Mouse (Mus musculus): ENCODE measurements at regions not wholly inside any gene's neighbourhood (a gene's known extent, or its start where the extent isn't known, plus 50 kb on each side); places are given as distances from the start of the nearest gene placed in this dataset.

- Histone ChIP-seq H3K36me3 (ENCODE audit: control insufficient read depth, insufficient read depth) (no peaks in the 10 kb centered on the region), H3K4me1 (ENCODE audit: control insufficient read depth, insufficient read depth, low read length) (peaks cover 5% of the 10 kb centered on the region; the same call in 1 of the 2 replicates), H3K27me3 (ENCODE audit: control insufficient read depth, insufficient read depth, low read length) (no peaks in the 10 kb centered on the region), H3K4me3 (ENCODE audit: low read length) (no peak overlapping the region), H3K4me2 (ENCODE audit: low read depth, low read length) (no peak overlapping the region), H3K9me3 (replicated peaks; ENCODE audit: control insufficient read depth, low read length) (no peaks in the 10 kb centered on the region), H3K9ac (ENCODE audit: low read length) (no peak overlapping the region), H3K27ac (ENCODE audit: low read length) (no peak overlapping the region)
- ATAC-seq (replicated peaks; ENCODE audit: extremely low read depth, insufficient read depth, low FRiP score), result no peak
- WGBS, result 72% methylated on average over 4 of the region's 4 CpGs
Observed at GRCm38 (mm10) chr14:106190721-106191120, 84.7 kb downstream of the Trim52 start.

GRCm38 (mm10) chr14:106193583-106193982 lies 87.6 kb downstream of the Trim52 start:
- Histone ChIP-seq H3K27ac (ENCODE audit: low read length) (no peak overlapping the region), H3K9me3 (replicated peaks; ENCODE audit: control insufficient read depth, low read length) (no peaks in the 10 kb centered on the region), H3K4me1 (ENCODE audit: control insufficient read depth, insufficient read depth, low read length) (0 out of 2 replicates have a peak, but pooled peaks cover 2% of the 10 kb centered on the region), H3K36me3 (ENCODE audit: control insufficient read depth, insufficient read depth) (no peaks in the 10 kb centered on the region), H3K9ac (ENCODE audit: low read length) (no peak overlapping the region), H3K27me3 (ENCODE audit: control insufficient read depth, insufficient read depth, low read length) (no peaks in the 10 kb centered on the region), H3K4me3 (ENCODE audit: low read length) (no peak overlapping the region), H3K4me2 (ENCODE audit: low read depth, low read length) (no peak overlapping the region)
- 63% methylated on average over 2 of the region's 2 CpGs for WGBS
- ATAC-seq (replicated peaks; ENCODE audit: extremely low read depth, insufficient read depth, low FRiP score), result no peak

GRCm38 (mm10) chr14:106194104-106194503 lies 88.1 kb downstream of the Trim52 start:
- Histone ChIP-seq H3K9ac (ENCODE audit: low read length) (no peak overlapping the region), H3K4me1 (ENCODE audit: control insufficient read depth, insufficient read depth, low read length) (0 out of 2 replicates have a peak, but pooled peaks cover 2% of the 10 kb centered on the region), H3K4me3 (ENCODE audit: low read length) (no peak overlapping the region), H3K4me2 (ENCODE audit: low read depth, low read length) (no peak overlapping the region), H3K27me3 (ENCODE audit: control insufficient read depth, insufficient read depth, low read length) (no peaks in the 10 kb centered on the region), H3K36me3 (ENCODE audit: control insufficient read depth, insufficient read depth) (no peaks in the 10 kb centered on the region), H3K27ac (ENCODE audit: low read length) (no peak overlapping the region), H3K9me3 (replicated peaks; ENCODE audit: control insufficient read depth, low read length) (no peaks in the 10 kb centered on the region)
- 80% methylated on average over 1 of the region's 1 CpGs for WGBS
- no peak for ATAC-seq (replicated peaks; ENCODE audit: extremely low read depth, insufficient read depth, low FRiP score)

- Histone ChIP-seq H3K9ac (ENCODE audit: low read length) (no peak overlapping the region), H3K27ac (ENCODE audit: low read length) (no peak overlapping the region), H3K9me3 (replicated peaks; ENCODE audit: control insufficient read depth, low read length) (no peaks in the 10 kb centered on the region), H3K4me1 (ENCODE audit: control insufficient read depth, insufficient read depth, low read length) (0 out of 2 replicates have a peak, but pooled peaks cover 2% of the 10 kb centered on the region), H3K27me3 (ENCODE audit: control insufficient read depth, insufficient read depth, low read length) (no peaks in the 10 kb centered on the region), H3K4me2 (ENCODE audit: low read depth, low read length) (no peak overlapping the region), H3K36me3 (ENCODE audit: control insufficient read depth, insufficient read depth) (no peaks in the 10 kb centered on the region), H3K4me3 (ENCODE audit: low read length) (no peak overlapping the region)
- 66% methylated on average over 1 of the region's 1 CpGs for WGBS
- ATAC-seq (replicated peaks; ENCODE audit: extremely low read depth, insufficient read depth, low FRiP score), result no peak
Observed at GRCm38 (mm10) chr14:106197826-106198225, 91.8 kb downstream of the Trim52 start.

GRCm38 (mm10) chr14:106199109-106199508 lies 93.1 kb downstream of the Trim52 start:
- no peak overlapping the region for H3K4me2 ChIP-seq (ENCODE audit: low read depth, low read length)
- ATAC-seq (replicated peaks; ENCODE audit: extremely low read depth, insufficient read depth, low FRiP score), result no peak
- WGBS, result 46% methylated on average over 2 of the region's 2 CpGs
- no peak overlapping the region for H3K9ac ChIP-seq (ENCODE audit: low read length)
- H3K27me3 ChIP-seq (ENCODE audit: control insufficient read depth, insufficient read depth, low read length), result no peaks in the 10 kb centered on the region
- no peaks in the 10 kb centered on the region for H3K9me3 ChIP-seq (replicated peaks; ENCODE audit: control insufficient read depth, low read length)
- no peak overlapping the region for H3K27ac ChIP-seq (ENCODE audit: low read length)
- H3K36me3 ChIP-seq (ENCODE audit: control insufficient read depth, insufficient read depth), result no peaks in the 10 kb centered on the region
- no peak overlapping the region for H3K4me3 ChIP-seq (ENCODE audit: low read length)
- H3K4me1 ChIP-seq (ENCODE audit: control insufficient read depth, insufficient read depth, low read length), result 0 out of 2 replicates have a peak, but pooled peaks cover 2% of the 10 kb centered on the region

- no peak overlapping the region for H3K4me3 ChIP-seq (ENCODE audit: low read length)
- no peak overlapping the region for H3K27ac ChIP-seq (ENCODE audit: low read length)
- no peak for ATAC-seq (replicated peaks; ENCODE audit: extremely low read depth, insufficient read depth, low FRiP score)
- WGBS, result 23% methylated on average over 1 of the region's 1 CpGs
- H3K9ac ChIP-seq (ENCODE audit: low read length), result no peak overlapping the region
- H3K4me2 ChIP-seq (ENCODE audit: low read depth, low read length), result no peak overlapping the region
- H3K9me3 ChIP-seq (replicated peaks; ENCODE audit: control insufficient read depth, low read length), result no peaks in the 10 kb centered on the region
- no peaks in the 10 kb centered on the region for H3K36me3 ChIP-seq (ENCODE audit: control insufficient read depth, insufficient read depth)
- H3K4me1 ChIP-seq (ENCODE audit: control insufficient read depth, insufficient read depth, low read length), result no peaks in the 10 kb centered on the region
- H3K27me3 ChIP-seq (ENCODE audit: control insufficient read depth, insufficient read depth, low read length), result no peaks in the 10 kb centered on the region
Observed at GRCm38 (mm10) chr14:106199536-106200319, 93.7 kb downstream of the Trim52 start.

- Histone ChIP-seq H3K4me3 (ENCODE audit: low read length) (no peak overlapping the region), H3K27ac (ENCODE audit: low read length) (no peak overlapping the region), H3K4me1 (ENCODE audit: control insufficient read depth, insufficient read depth, low read length) (no peaks in the 10 kb centered on the region), H3K9ac (ENCODE audit: low read length) (no peak overlapping the region), H3K36me3 (ENCODE audit: control insufficient read depth, insufficient read depth) (no peaks in the 10 kb centered on the region), H3K27me3 (ENCODE audit: control insufficient read depth, insufficient read depth, low read length) (no peaks in the 10 kb centered on the region), H3K9me3 (replicated peaks; ENCODE audit: control insufficient read depth, low read length) (no peaks in the 10 kb centered on the region), H3K4me2 (ENCODE audit: low read depth, low read length) (no peak overlapping the region)
- 48% methylated on average over 2 of the region's 2 CpGs for WGBS
- ATAC-seq (replicated peaks; ENCODE audit: extremely low read depth, insufficient read depth, low FRiP score), result no peak
Observed at GRCm38 (mm10) chr14:106211062-106211461, 105.1 kb downstream of the Trim52 start.

GRCm38 (mm10) chr14:106217681-106218080 lies 111.7 kb downstream of the Trim52 start:
- 79% methylated on average over 3 of the region's 3 CpGs for WGBS
- Histone ChIP-seq H3K27me3 (ENCODE audit: control insufficient read depth, insufficient read depth, low read length) (no peaks in the 10 kb centered on the region), H3K4me1 (ENCODE audit: control insufficient read depth, insufficient read depth, low read length) (no peaks in the 10 kb centered on the region), H3K9me3 (replicated peaks; ENCODE audit: control insufficient read depth, low read length) (no peaks in the 10 kb centered on the region), H3K9ac (ENCODE audit: low read length) (no peak overlapping the region), H3K27ac (ENCODE audit: low read length) (no peak overlapping the region), H3K4me2 (ENCODE audit: low read depth, low read length) (no peak overlapping the region), H3K36me3 (ENCODE audit: control insufficient read depth, insufficient read depth) (no peaks in the 10 kb centered on the region), H3K4me3 (ENCODE audit: low read length) (no peak overlapping the region)
- ATAC-seq (replicated peaks; ENCODE audit: extremely low read depth, insufficient read depth, low FRiP score), result no peak

- H3K36me3 ChIP-seq (ENCODE audit: control insufficient read depth, insufficient read depth), result no peaks in the 10 kb centered on the region
- no peaks in the 10 kb centered on the region for H3K27me3 ChIP-seq (ENCODE audit: control insufficient read depth, insufficient read depth, low read length)
- no peaks in the 10 kb centered on the region for H3K9me3 ChIP-seq (replicated peaks; ENCODE audit: control insufficient read depth, low read length)
- 68% methylated on average over 5 of the region's 5 CpGs for WGBS
- no peak overlapping the region for H3K4me2 ChIP-seq (ENCODE audit: low read depth, low read length)
- no peak overlapping the region for H3K27ac ChIP-seq (ENCODE audit: low read length)
- H3K4me3 ChIP-seq (ENCODE audit: low read length), result no peak overlapping the region
- no peaks in the 10 kb centered on the region for H3K4me1 ChIP-seq (ENCODE audit: control insufficient read depth, insufficient read depth, low read length)
- no peak for ATAC-seq (replicated peaks; ENCODE audit: extremely low read depth, insufficient read depth, low FRiP score)
- H3K9ac ChIP-seq (ENCODE audit: low read length), result no peak overlapping the region
Observed at GRCm38 (mm10) chr14:106219293-106219797, 113.3 kb downstream of the Trim52 start.
